Mouse (Mus musculus) stomach, adult 2 months (tissue): ENCODE results near the gene Ppm1j. TPM values are rescaled to one million over a fixed set of nuclear protein-coding genes. Genes with fewer than 3 reads are reported as not detected.

ENCODE experiments used
- polyA plus RNA-seq: library from polyadenylated mRNA; depleted of rRNA; stranded (reverse); fragments of >200 nt; gene quantifications from 2 replicates; pipeline ENCODE4 v1.2.3, GENCODE M21; 2012; rRNA removed

Ppm1j gene
- polyA plus RNA-seq: 6.0 and 8.5 TPM in 2 replicates

GRCm38 (mm10) chr3:104780561-104781420 lies at the start of gene Ppm1j:
Gene Ppm1j, plus strand, starts transcription at chr3:104781056.

GRCm38 (mm10) chr3:104781471-104781903 lies 631 bp downstream of the Ppm1j start, which contains the start of gene Fam19a3:
Gene Fam19a3, minus strand, starts transcription at chr3:104781840.

GRCm38 (mm10) chr3:104788075-104788474 lies 7.2 kb downstream of the Ppm1j start, which contains the start of gene Rhoc:
Gene Rhoc, plus strand, starts transcription at chr3:104788375.

GRCm38 (mm10) chr3:104817991-104818748 lies 37.3 kb downstream of the Ppm1j start, which contains the start of gene Mov10:
Gene Mov10, minus strand, starts transcription at chr3:104818563.

Other genes with a start within 250 kb of the Ppm1j start
- gene Slc16a1, start 142.4 kb upstream of the Ppm1j start, polyA plus RNA-seq: 15.1 and 15.2 TPM in 2 replicates
- gene Fam19a3, start 784 bp downstream of the Ppm1j start, polyA plus RNA-seq: 0.10 and 0.13 TPM in 2 replicates
- gene Rhoc, start 7.3 kb downstream of the Ppm1j start, polyA plus RNA-seq: 54.4 and 72.2 TPM in 2 replicates
- 2.8 and 4.2 TPM in 2 replicates for gene Mov10, start 37.5 kb downstream of the Ppm1j start, polyA plus RNA-seq
- gene St7l, start 82.9 kb downstream of the Ppm1j start, polyA plus RNA-seq: 1.9 and 2.3 TPM in 2 replicates
- 5.6 and 7.2 TPM in 2 replicates for gene Capza1, start 83.4 kb downstream of the Ppm1j start, polyA plus RNA-seq
- 1.6 and 1.7 TPM in 2 replicates for gene Wnt2b, start 180.9 kb downstream of the Ppm1j start, polyA plus RNA-seq